Mouse (Mus musculus): ENCODE measurements at regions not wholly inside any gene's neighbourhood (a gene's known extent, or its start where the extent isn't known, plus 50 kb on each side); places are given as distances from the start of the nearest gene placed in this dataset.

- no peak overlapping the region for H3K9ac ChIP-seq (ENCODE audit: low read depth, low read length)
- no peak for ATAC-seq (replicated peaks; ENCODE audit: insufficient number of reproducible peaks, low FRiP score, low TSS enrichment)
- H3K27me3 ChIP-seq (ENCODE audit: control insufficient read depth, insufficient read depth, low read length): no peaks in the 10 kb centered on the region
- 70% methylated on average over 7 of the region's 7 CpGs for WGBS (ENCODE audit: insufficient replicate concordance)
- H3K4me1 ChIP-seq (ENCODE audit: control insufficient read depth, insufficient read depth, low read length): no peaks in the 10 kb centered on the region
- H3K4me3 ChIP-seq (ENCODE audit: low read depth, low read length): no peak overlapping the region
- H3K36me3 ChIP-seq (ENCODE audit: control insufficient read depth, insufficient read depth, low read length): no peaks in the 10 kb centered on the region
- H3K27ac ChIP-seq (ENCODE audit: low read depth, low read length): no peak overlapping the region
- H3K4me2 ChIP-seq: no peak overlapping the region
- H3K9me3 ChIP-seq (replicated peaks; ENCODE audit: control insufficient read depth, low read length): no peaks in the 10 kb centered on the region
These were observed 738.1 kb upstream of the Nr2f1 start for GRCm38 (mm10) chr13:78937389-78938350.

- Histone ChIP-seq H3K9ac (ENCODE audit: low read depth, low read length) (no peak overlapping the region), H3K27me3 (ENCODE audit: control insufficient read depth, insufficient read depth, low read length) (no peaks in the 10 kb centered on the region), H3K9me3 (replicated peaks; ENCODE audit: control insufficient read depth, low read length) (no peaks in the 10 kb centered on the region), H3K36me3 (ENCODE audit: control insufficient read depth, insufficient read depth, low read length) (no peaks in the 10 kb centered on the region), H3K27ac (ENCODE audit: low read depth, low read length) (no peak overlapping the region), H3K4me1 (ENCODE audit: control insufficient read depth, insufficient read depth, low read length) (no peaks in the 10 kb centered on the region), H3K4me2 (no peak overlapping the region), H3K4me3 (ENCODE audit: low read depth, low read length) (no peak overlapping the region)
- no peak for ATAC-seq (replicated peaks; ENCODE audit: insufficient number of reproducible peaks, low FRiP score, low TSS enrichment)
- 58% methylated on average over 3 of the region's 3 CpGs for WGBS (ENCODE audit: insufficient replicate concordance)
These were observed 736.6 kb upstream of the Nr2f1 start for GRCm38 (mm10) chr13:78935990-78936650.

- Histone ChIP-seq H3K36me3 (ENCODE audit: control insufficient read depth, insufficient read depth, low read length) (no peaks in the 10 kb centered on the region), H3K4me2 (no peak overlapping the region), H3K9me3 (replicated peaks; ENCODE audit: control insufficient read depth, low read length) (no peaks in the 10 kb centered on the region), H3K4me3 (ENCODE audit: low read depth, low read length) (no peak overlapping the region), H3K27ac (ENCODE audit: low read depth, low read length) (no peak overlapping the region), H3K27me3 (ENCODE audit: control insufficient read depth, insufficient read depth, low read length) (no peaks in the 10 kb centered on the region), H3K9ac (ENCODE audit: low read depth, low read length) (no peak overlapping the region), H3K4me1 (ENCODE audit: control insufficient read depth, insufficient read depth, low read length) (no peaks in the 10 kb centered on the region)
- ATAC-seq (replicated peaks; ENCODE audit: insufficient number of reproducible peaks, low FRiP score, low TSS enrichment): no peak
- WGBS (ENCODE audit: insufficient replicate concordance): 70% methylated on average over 1 of the region's 1 CpGs
These were observed 728.8 kb upstream of the Nr2f1 start for GRCm38 (mm10) chr13:78928347-78928746.

GRCm38 (mm10) chr13:78920802-78921201 lies 721.2 kb upstream of the Nr2f1 start:
- Histone ChIP-seq H3K27ac (ENCODE audit: low read depth, low read length) (no peak overlapping the region), H3K4me1 (ENCODE audit: control insufficient read depth, insufficient read depth, low read length) (no peaks in the 10 kb centered on the region), H3K4me2 (no peak overlapping the region), H3K9me3 (replicated peaks; ENCODE audit: control insufficient read depth, low read length) (no peaks in the 10 kb centered on the region), H3K36me3 (ENCODE audit: control insufficient read depth, insufficient read depth, low read length) (no peaks in the 10 kb centered on the region), H3K4me3 (ENCODE audit: low read depth, low read length) (no peak overlapping the region), H3K9ac (ENCODE audit: low read depth, low read length) (no peak overlapping the region), H3K27me3 (ENCODE audit: control insufficient read depth, insufficient read depth, low read length) (no peaks in the 10 kb centered on the region)
- 69% methylated on average over 3 of the region's 3 CpGs for WGBS (ENCODE audit: insufficient replicate concordance)
- ATAC-seq (replicated peaks; ENCODE audit: insufficient number of reproducible peaks, low FRiP score, low TSS enrichment): no peak

- Histone ChIP-seq H3K4me3 (ENCODE audit: low read depth, low read length) (no peak overlapping the region), H3K4me1 (ENCODE audit: control insufficient read depth, insufficient read depth, low read length) (no peaks in the 10 kb centered on the region), H3K27ac (ENCODE audit: low read depth, low read length) (no peak overlapping the region), H3K27me3 (ENCODE audit: control insufficient read depth, insufficient read depth, low read length) (no peaks in the 10 kb centered on the region), H3K36me3 (ENCODE audit: control insufficient read depth, insufficient read depth, low read length) (no peaks in the 10 kb centered on the region), H3K9ac (ENCODE audit: low read depth, low read length) (no peak overlapping the region), H3K9me3 (replicated peaks; ENCODE audit: control insufficient read depth, low read length) (no peaks in the 10 kb centered on the region), H3K4me2 (no peak overlapping the region)
- 24% methylated on average over 5 of the region's 5 CpGs for WGBS (ENCODE audit: insufficient replicate concordance)
- no peak for ATAC-seq (replicated peaks; ENCODE audit: insufficient number of reproducible peaks, low FRiP score, low TSS enrichment)
These were observed 710.3 kb upstream of the Nr2f1 start for GRCm38 (mm10) chr13:78909839-78910238.

- Histone ChIP-seq H3K4me2 (no peak overlapping the region), H3K27ac (ENCODE audit: low read depth, low read length) (no peak overlapping the region), H3K27me3 (ENCODE audit: control insufficient read depth, insufficient read depth, low read length) (no peaks in the 10 kb centered on the region), H3K4me3 (ENCODE audit: low read depth, low read length) (no peak overlapping the region), H3K36me3 (ENCODE audit: control insufficient read depth, insufficient read depth, low read length) (no peaks in the 10 kb centered on the region), H3K9me3 (replicated peaks; ENCODE audit: control insufficient read depth, low read length) (no peaks in the 10 kb centered on the region), H3K4me1 (ENCODE audit: control insufficient read depth, insufficient read depth, low read length) (no peaks in the 10 kb centered on the region), H3K9ac (ENCODE audit: low read depth, low read length) (no peak overlapping the region)
- no peak for ATAC-seq (replicated peaks; ENCODE audit: insufficient number of reproducible peaks, low FRiP score, low TSS enrichment)
These were observed 704.5 kb upstream of the Nr2f1 start for GRCm38 (mm10) chr13:78904102-78904501.

- Histone ChIP-seq H3K4me3 (ENCODE audit: low read depth, low read length) (no peak overlapping the region), H3K9ac (ENCODE audit: low read depth, low read length) (no peak overlapping the region), H3K27ac (ENCODE audit: low read depth, low read length) (no peak overlapping the region), H3K36me3 (ENCODE audit: control insufficient read depth, insufficient read depth, low read length) (no peaks in the 10 kb centered on the region), H3K9me3 (replicated peaks; ENCODE audit: control insufficient read depth, low read length) (no peaks in the 10 kb centered on the region), H3K4me2 (no peak overlapping the region), H3K4me1 (ENCODE audit: control insufficient read depth, insufficient read depth, low read length) (no peaks in the 10 kb centered on the region), H3K27me3 (ENCODE audit: control insufficient read depth, insufficient read depth, low read length) (no peaks in the 10 kb centered on the region)
- no peak for ATAC-seq (replicated peaks; ENCODE audit: insufficient number of reproducible peaks, low FRiP score, low TSS enrichment)
- 58% methylated on average over 1 of the region's 1 CpGs for WGBS (ENCODE audit: insufficient replicate concordance)
These were observed 701.1 kb upstream of the Nr2f1 start for GRCm38 (mm10) chr13:78900693-78901092.

- no peaks in the 10 kb centered on the region for H3K9me3 ChIP-seq (replicated peaks; ENCODE audit: control insufficient read depth, low read length)
- ATAC-seq (replicated peaks; ENCODE audit: insufficient number of reproducible peaks, low FRiP score, low TSS enrichment): no peak
- 78% methylated on average over 2 of the region's 2 CpGs for WGBS (ENCODE audit: insufficient replicate concordance)
- H3K9ac ChIP-seq (ENCODE audit: low read depth, low read length): no peak overlapping the region
- H3K27me3 ChIP-seq (ENCODE audit: control insufficient read depth, insufficient read depth, low read length): no peaks in the 10 kb centered on the region
- H3K4me3 ChIP-seq (ENCODE audit: low read depth, low read length): no peak overlapping the region
- no peaks in the 10 kb centered on the region for H3K36me3 ChIP-seq (ENCODE audit: control insufficient read depth, insufficient read depth, low read length)
- no peaks in the 10 kb centered on the region for H3K4me1 ChIP-seq (ENCODE audit: control insufficient read depth, insufficient read depth, low read length)
- no peak overlapping the region for H3K4me2 ChIP-seq
- H3K27ac ChIP-seq (ENCODE audit: low read depth, low read length): no peak overlapping the region
These were observed 692.7 kb upstream of the Nr2f1 start for GRCm38 (mm10) chr13:78892252-78892651.
